Comparison of ENCODE assay signal across 10 mouse cellular contexts in the genomic region with DNA sequence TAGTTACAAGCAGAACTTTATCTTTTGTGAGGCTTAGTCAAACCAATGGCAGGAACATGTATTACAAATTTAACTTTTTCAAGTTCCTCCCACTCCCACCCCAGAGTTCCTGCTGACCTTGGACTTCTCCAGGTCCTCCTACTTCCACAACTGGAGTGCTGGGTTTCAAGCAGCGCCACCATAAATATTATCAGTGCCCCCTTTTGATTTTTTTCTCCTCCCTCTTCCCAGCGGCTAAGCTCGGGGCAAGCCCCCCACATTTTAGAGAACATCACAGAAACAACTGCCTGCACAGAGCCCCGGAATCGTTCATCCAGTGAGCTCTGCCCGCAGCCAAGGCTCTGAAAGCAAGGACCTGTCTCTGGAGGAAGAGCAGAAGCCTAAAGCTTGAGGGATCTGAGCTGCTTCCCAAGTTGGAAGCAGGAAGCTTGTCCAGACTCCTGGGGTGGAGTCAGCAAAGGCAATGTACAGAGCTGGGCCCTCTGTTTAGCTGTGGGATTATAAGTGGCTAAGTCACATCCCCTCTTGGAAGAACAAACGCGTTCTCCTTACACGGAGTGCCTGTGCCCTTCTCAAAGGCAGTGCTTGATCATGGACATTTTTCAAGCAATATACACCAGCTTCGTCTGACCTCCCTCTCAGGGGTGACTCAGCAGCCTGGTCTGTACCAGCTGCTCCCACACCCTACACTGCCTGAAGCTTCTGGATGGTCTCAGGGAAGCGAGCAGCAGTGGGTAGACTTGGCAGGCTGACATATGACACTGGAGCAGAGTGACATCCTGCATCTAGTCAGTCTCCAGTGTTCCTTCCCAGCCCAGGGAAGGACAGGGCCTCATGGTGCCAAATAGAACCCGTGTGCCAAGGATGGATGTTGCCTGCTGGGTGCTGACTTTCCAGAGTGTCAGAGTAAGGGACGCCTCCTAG. TPM values are rescaled to one million over a fixed set of nuclear protein-coding genes. Genes with fewer than 3 reads are reported as not detected.
DNase-seq lines count a peak whose midpoint lies in the region; ATAC-seq and TF ChIP-seq lines count a peak whose summit lies in the region.
"Had no signal": no experiment of that assay in that cellular context is flagged by ENCODE, and none has a peak within 500 bp of the region (broad histone marks: within the 10 kb centered on the region; RNA-seq: fewer than 3 reads in every experiment).

No protein-coding gene starts in this region.

- intact Hi-C loops in heart, adult 2 months (cut with DNase I): no loop called here

- TF ChIP-seq CTCF in heart, adult 2 months (IDR thresholded peaks at IDR 0.05): no peak
- no peak for TF ChIP-seq CTCF in lung, postnatal 0 days (IDR thresholded peaks at IDR 0.05)

- DNase-seq in heart, adult 2 months: no peak
- DNase-seq in heart, adult 9 months (ENCODE audit: low spot score in 2 of 2): no peak
- DNase-seq in lung, postnatal 0 days (ENCODE audit: low spot score): peak; percentile 47
- no peak for DNase-seq in lung, postnatal 25 days (ENCODE audit: low spot score)
- DNase-seq in frontal cortex, adult 2 months (ENCODE audit: extremely low spot score in 1 of 2, low spot score in 1 of 2): no peak
- DNase-seq in urinary bladder, postnatal 14 days (ENCODE audit: low spot score): no peak
- DNase-seq: adrenal gland, postnatal 25 days had no signal

- no peak for TF ChIP-seq EP300 in heart, adult 2 months (IDR thresholded peaks at IDR 0.05; ENCODE audit: insufficient read depth, low read depth, low read length)
- no peak for TF ChIP-seq EP300 in lung, postnatal 0 days (IDR thresholded peaks at IDR 0.05)

- H3K27ac ChIP-seq in heart, adult 2 months: peak overlapping the region; percentile 8; the same call in 1 of the 2 replicates
- peak overlapping the region; percentile 60; the same call in 1 of the 2 replicates for H3K27ac ChIP-seq in lung, postnatal 0 days (ENCODE audit: low read length)
- H3K27ac ChIP-seq in intestine, embryonic 15.5 days: peak overlapping the region; percentile 54
- H3K27ac ChIP-seq in stomach, embryonic 16.5 days (ENCODE audit: low read length): peak overlapping the region; percentile 56
- H3K27ac ChIP-seq: limb, embryonic 15.5 days had no signal

- ATAC-seq in lung, postnatal 0 days: peak; percentile 76
- ATAC-seq in intestine, embryonic 15.5 days: peak; percentile 36
- peak; percentile 71 for ATAC-seq in stomach, embryonic 16.5 days (ENCODE audit: insufficient read depth, low FRiP score)

- no peaks in the 10 kb centered on the region for H3K27me3 ChIP-seq in heart, adult 2 months (ENCODE audit: control insufficient read depth, insufficient read depth, low read length)
- no peaks in the 10 kb centered on the region for H3K27me3 ChIP-seq in lung, postnatal 0 days (replicated peaks; ENCODE audit: insufficient read depth, low read length)
- no peaks in the 10 kb centered on the region for H3K27me3 ChIP-seq in intestine, embryonic 15.5 days (replicated peaks)
- no peaks in the 10 kb centered on the region for H3K27me3 ChIP-seq in stomach, embryonic 16.5 days (ENCODE audit: control insufficient read depth, insufficient read depth, low read length)
- H3K27me3 ChIP-seq: limb, embryonic 15.5 days had no signal

- no peaks in the 10 kb centered on the region; the same call in 1 of the 2 replicates for H3K4me1 ChIP-seq in heart, adult 2 months (ENCODE audit: control insufficient read depth, insufficient read depth, low read length)
- H3K4me1 ChIP-seq in lung, postnatal 0 days (ENCODE audit: insufficient read depth, low read depth, low read length): no peaks in the 10 kb centered on the region
- H3K4me1 ChIP-seq in intestine, embryonic 15.5 days (replicated peaks): peaks cover 16% of the 10 kb centered on the region
- peaks cover 13% of the 10 kb centered on the region; the same call in 1 of the 2 replicates for H3K4me1 ChIP-seq in stomach, embryonic 16.5 days (ENCODE audit: control insufficient read depth, insufficient read depth, low read length)
- H3K4me1 ChIP-seq: limb, embryonic 15.5 days had no signal

- no peak overlapping the region for H3K9ac ChIP-seq in heart, adult 2 months (ENCODE audit: low read depth, low read length)
- H3K9ac ChIP-seq in lung, postnatal 0 days (replicated peaks; ENCODE audit: low read depth): no peak overlapping the region
- no peak overlapping the region; the same call in 1 of the 2 replicates for H3K9ac ChIP-seq in intestine, embryonic 15.5 days
- peak overlapping the region; percentile 42; the same call in 1 of the 2 replicates for H3K9ac ChIP-seq in stomach, embryonic 16.5 days (ENCODE audit: low read length)
- H3K9ac ChIP-seq: limb, embryonic 15.5 days had no signal

- H3K4me2 ChIP-seq in lung, postnatal 0 days (replicated peaks; ENCODE audit: low read depth, low read length): no peak overlapping the region
- H3K4me2 ChIP-seq in intestine, embryonic 15.5 days (replicated peaks): no peak overlapping the region
- H3K4me2 ChIP-seq in stomach, embryonic 16.5 days (ENCODE audit: low read depth, low read length): no peak overlapping the region
- H3K4me2 ChIP-seq: limb, embryonic 15.5 days had no signal

- no peak for TF ChIP-seq POLR2A in heart, adult 2 months (IDR thresholded peaks at IDR 0.05; ENCODE audit: insufficient read depth, low read depth, low read length)

- no peaks in the 10 kb centered on the region for H3K79me2 ChIP-seq in heart, adult 2 months (replicated peaks; ENCODE audit: control insufficient read depth, insufficient read depth, low read length)

- H3K36me3 ChIP-seq in heart, adult 2 months (ENCODE audit: control insufficient read depth, insufficient read depth, low read length): no peaks in the 10 kb centered on the region
- H3K36me3 ChIP-seq in lung, postnatal 0 days (ENCODE audit: insufficient read depth, low read length): no peaks in the 10 kb centered on the region
- no peaks in the 10 kb centered on the region for H3K36me3 ChIP-seq in intestine, embryonic 15.5 days
- no peaks in the 10 kb centered on the region for H3K36me3 ChIP-seq in stomach, embryonic 16.5 days (ENCODE audit: control insufficient read depth, insufficient read depth, low read length)
- H3K36me3 ChIP-seq: limb, embryonic 15.5 days had no signal

- no peak overlapping the region for H3K4me3 ChIP-seq in heart, adult 2 months
- no peak overlapping the region for H3K4me3 ChIP-seq in lung, postnatal 0 days (ENCODE audit: low read depth, low read length)
- no peak overlapping the region for H3K4me3 ChIP-seq in intestine, embryonic 15.5 days (replicated peaks)
- H3K4me3 ChIP-seq in stomach, embryonic 16.5 days (replicated peaks; ENCODE audit: low read length): no peak overlapping the region
- H3K4me3 ChIP-seq: limb, embryonic 15.5 days had no signal

- WGBS in heart, adult 2 months: 49% methylated on average over 13 of the region's 13 CpGs
- 48% methylated on average over 13 of the region's 13 CpGs for WGBS in lung, postnatal 0 days
- 50% methylated on average over 13 of the region's 13 CpGs for WGBS in intestine, embryonic 15.5 days
- WGBS in stomach, embryonic 16.5 days: 55% methylated on average over 13 of the region's 13 CpGs

- H3K9me3 ChIP-seq in lung, postnatal 0 days (ENCODE audit: low read length): no peaks in the 10 kb centered on the region
- H3K9me3 ChIP-seq in intestine, embryonic 15.5 days: no peaks in the 10 kb centered on the region
- H3K9me3 ChIP-seq in stomach, embryonic 16.5 days (replicated peaks; ENCODE audit: control insufficient read depth, low read length): no peaks in the 10 kb centered on the region
- H3K9me3 ChIP-seq: limb, embryonic 15.5 days had no signal

RNA-seq across cellular contexts. Expression of gene Psap, which starts 8.0 kb away (rescaled TPM):
- 1,000 to 10,000 TPM; 1,146 to 1,291 TPM for total RNA-seq in heart, adult 2 months (2021)
- polyA plus RNA-seq in heart, adult 2 months (2012; rRNA removed): 1,270 and 1,818 TPM in 2 replicates
- 120 and 128 TPM in 2 replicates for polyA plus RNA-seq in lung, postnatal 0 days (2015; fragmentation: Nextera tagmentation; extraction: Ambion mirVana)
- polyA plus RNA-seq in intestine, embryonic 15.5 days (2015; fragmentation: Nextera tagmentation; extraction: Ambion mirVana): 144 and 147 TPM in 2 replicates
- 194 and 198 TPM in 2 replicates for polyA plus RNA-seq in stomach, embryonic 16.5 days (2015; fragmentation: Nextera tagmentation; extraction: Ambion mirVana)
- 1,752 and 1,773 TPM in 2 replicates for polyA plus RNA-seq in frontal cortex, adult 2 months (2012; rRNA removed)

RNA-seq across cellular contexts. Expression of gene Chst3, which starts 50.3 kb away (rescaled TPM):
- under 1 TPM; 0.80 to 0.91 TPM for total RNA-seq in heart, adult 2 months (2021)
- 1.3 and 1.5 TPM in 2 replicates for polyA plus RNA-seq in heart, adult 2 months (2012; rRNA removed)
- 1.8 TPM in 2 replicates for polyA plus RNA-seq in lung, postnatal 0 days (2015; fragmentation: Nextera tagmentation; extraction: Ambion mirVana)
- 1.9 TPM in 2 replicates for polyA plus RNA-seq in intestine, embryonic 15.5 days (2015; fragmentation: Nextera tagmentation; extraction: Ambion mirVana)
- polyA plus RNA-seq in stomach, embryonic 16.5 days (2015; fragmentation: Nextera tagmentation; extraction: Ambion mirVana): 2.0 and 2.1 TPM in 2 replicates
- 1.8 TPM in 2 replicates for polyA plus RNA-seq in frontal cortex, adult 2 months (2012; rRNA removed)

Comparison
In these comparisons a context has a peak if more than half of its experiments do, and no peak if none do; other contexts are left out.
1. H3K27ac ChIP-seq: peak in every context shown above with its lines; median percentile 60 in lung, postnatal 0 days; 56 in stomach, embryonic 16.5 days; 54 in intestine, embryonic 15.5 days; 8 in heart, adult 2 months.